Mouse (Mus musculus) megakaryocyte, embryonic 14.5 days (primary cell): ENCODE measurements around the gene Gm47841.

Source experiments
- FLI1 ChIP-seq: IDR thresholded peaks from 2 replicates; pipeline ENCODE4 v1.6.1; 2012; ENCODE audit warnings: low read length, inconsistent platforms, mixed read lengths
- GATA1 ChIP-seq: IDR thresholded peaks from 3 replicates; pipeline ENCODE4 v1.6.1; 2012; ENCODE audit warnings: mixed read lengths, low read length, inconsistent platforms, borderline replicate concordance

- TF ChIP-seq GATA1 (no peak), FLI1 (no peak)
Observed at GRCm38 (mm10) chr15:101046039-101046526, 1.1 kb downstream of the Gm47841 start.
